Mouse (Mus musculus): ENCODE measurements around the gene Gli1. TPM values are rescaled to one million over a fixed set of nuclear protein-coding genes. Genes with fewer than 3 reads are reported as not detected.
A peak's percentile ranks its signal among the peaks of the same experiment; 100 is the strongest.

The Gli1 gene
- polyA plus RNA-seq, 1 experiment from 2014 or later, result 1.2 TPM

- no peak overlapping the region for H3K27ac ChIP-seq (ENCODE audit: low read depth, low read length)
- peak overlapping the region; percentile 14; the same call in 1 of the 2 replicates for H3K4me3 ChIP-seq (ENCODE audit: low read depth, low read length)
- no peak for ATAC-seq (replicated peaks; ENCODE audit: insufficient number of reproducible peaks, low FRiP score, low TSS enrichment)
- no peaks in the 10 kb centered on the region for H3K36me3 ChIP-seq (ENCODE audit: control insufficient read depth, insufficient read depth, low read length)
- 35% methylated on average over 31 of the region's 31 CpGs for WGBS (ENCODE audit: insufficient replicate concordance)
- H3K9me3 ChIP-seq (replicated peaks; ENCODE audit: control insufficient read depth, low read length), result no peaks in the 10 kb centered on the region
- no peak overlapping the region for H3K9ac ChIP-seq (ENCODE audit: low read depth, low read length)
- H3K4me2 ChIP-seq, result peak overlapping the region; percentile 47
- H3K4me1 ChIP-seq (ENCODE audit: control insufficient read depth, insufficient read depth, low read length), result no peaks in the 10 kb centered on the region
- H3K27me3 ChIP-seq (ENCODE audit: control insufficient read depth, insufficient read depth, low read length), result peaks cover 41% of the 10 kb centered on the region
These were observed 9.4 kb downstream of the Gli1 start for GRCm38 (mm10) chr10:127332211-127332874.

DNA sequence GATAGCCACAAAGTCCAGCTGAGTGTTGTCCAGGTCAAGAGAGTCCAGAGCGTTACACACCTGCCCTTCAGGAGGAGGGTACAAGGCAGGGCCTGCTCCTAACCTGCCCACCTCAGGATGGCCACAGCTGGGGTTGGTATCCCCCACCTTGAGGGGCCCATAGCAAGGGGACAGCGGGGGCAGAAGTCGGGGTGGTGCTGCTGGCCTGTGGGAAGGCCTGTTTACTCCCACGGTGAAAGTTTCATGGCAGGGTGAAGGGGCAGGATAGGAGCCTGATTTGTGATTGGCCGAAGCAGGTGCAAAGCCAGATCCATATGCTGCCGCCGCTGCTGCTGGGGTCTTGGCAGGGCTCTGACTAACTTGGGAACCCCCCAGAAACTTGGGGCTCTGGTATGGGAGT lies 11.6 kb downstream of the Gli1 start:
- Histone ChIP-seq H3K4me1 (ENCODE audit: control insufficient read depth, insufficient read depth, low read length) (peaks cover 11% of the 10 kb centered on the region), H3K9ac (ENCODE audit: low read depth, low read length) (no peak overlapping the region), H3K36me3 (ENCODE audit: control insufficient read depth, insufficient read depth, low read length) (no peaks in the 10 kb centered on the region), H3K4me2 (no peak overlapping the region), H3K27ac (ENCODE audit: low read depth, low read length) (no peak overlapping the region), H3K9me3 (replicated peaks; ENCODE audit: control insufficient read depth, low read length) (no peaks in the 10 kb centered on the region), H3K27me3 (ENCODE audit: control insufficient read depth, insufficient read depth, low read length) (peaks cover 63% of the 10 kb centered on the region), H3K4me3 (ENCODE audit: low read depth, low read length) (no peak overlapping the region)
- no peak for ATAC-seq (replicated peaks; ENCODE audit: insufficient number of reproducible peaks, low FRiP score, low TSS enrichment)
- 62% methylated on average over 7 of the region's 7 CpGs for WGBS (ENCODE audit: insufficient replicate concordance)

DNA sequence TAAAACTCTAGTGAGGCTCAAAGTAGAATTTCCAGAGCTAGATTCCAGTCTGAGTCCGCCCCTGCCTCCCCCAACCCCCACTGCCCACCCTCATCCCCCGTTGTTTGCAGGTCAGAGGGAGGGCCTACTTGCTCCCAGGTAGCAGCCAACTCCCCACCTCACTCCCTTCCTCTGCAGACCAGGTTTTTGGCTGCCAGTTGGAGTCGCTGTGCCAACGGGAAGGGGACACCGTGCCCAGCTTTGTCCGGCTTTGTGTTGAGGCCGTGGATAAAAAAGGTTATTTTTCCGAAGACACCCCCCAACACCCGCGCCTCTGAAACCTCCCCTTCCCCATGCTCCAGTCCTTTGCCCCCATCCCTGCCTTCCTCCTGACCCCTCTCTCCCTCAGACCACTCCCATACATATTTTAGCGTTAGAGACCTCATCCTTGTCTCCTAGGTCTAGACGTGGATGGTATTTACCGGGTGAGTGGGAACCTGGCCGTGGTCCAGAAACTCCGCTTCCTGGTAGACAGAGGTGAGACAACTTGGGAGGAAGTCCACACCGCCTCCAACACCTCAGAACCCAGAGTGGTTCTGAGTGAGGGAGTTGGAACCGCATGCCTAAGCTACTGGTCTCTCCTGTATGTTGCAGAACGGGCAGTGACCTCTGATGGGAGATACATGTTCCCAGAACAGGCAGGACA lies 14.2 kb downstream of the Gli1 start:
- WGBS (ENCODE audit: insufficient replicate concordance), result 42% methylated on average over 18 of the region's 18 CpGs
- Histone ChIP-seq H3K27ac (ENCODE audit: low read depth, low read length) (no peak overlapping the region), H3K9me3 (replicated peaks; ENCODE audit: control insufficient read depth, low read length) (no peaks in the 10 kb centered on the region), H3K36me3 (ENCODE audit: control insufficient read depth, insufficient read depth, low read length) (no peaks in the 10 kb centered on the region), H3K4me1 (ENCODE audit: control insufficient read depth, insufficient read depth, low read length) (peaks cover 11% of the 10 kb centered on the region), H3K9ac (ENCODE audit: low read depth, low read length) (no peak overlapping the region), H3K4me3 (ENCODE audit: low read depth, low read length) (no peak overlapping the region), H3K27me3 (ENCODE audit: control insufficient read depth, insufficient read depth, low read length) (peaks cover 84% of the 10 kb centered on the region), H3K4me2 (no peak overlapping the region; the same call in 1 of the 2 replicates)
- no peak for ATAC-seq (replicated peaks; ENCODE audit: insufficient number of reproducible peaks, low FRiP score, low TSS enrichment)

DNA sequence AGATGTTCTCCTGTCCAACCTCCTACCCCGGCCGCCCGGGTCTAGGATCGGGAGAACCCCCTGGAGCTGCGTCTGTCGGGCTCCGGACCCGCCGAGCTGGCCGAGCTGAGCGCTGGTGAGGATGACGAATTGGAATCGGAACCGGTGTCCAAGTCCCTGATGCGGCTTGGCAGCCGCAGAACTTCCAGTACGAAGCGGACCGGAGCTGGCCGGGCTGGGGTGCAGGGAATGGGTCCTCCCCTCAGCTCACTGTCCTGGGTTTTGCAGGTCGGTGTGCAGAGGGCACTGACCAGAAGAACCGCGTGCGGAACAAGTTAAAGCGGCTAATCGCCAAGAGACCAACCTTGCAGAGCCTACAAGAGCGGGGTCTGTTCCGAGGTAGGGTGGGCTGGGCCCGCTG lies 14.9 kb downstream of the Gli1 start:
- Histone ChIP-seq H3K9ac (ENCODE audit: low read depth, low read length) (peak overlapping the region; percentile 50; the same call in 1 of the 2 replicates), H3K4me1 (ENCODE audit: control insufficient read depth, insufficient read depth, low read length) (peaks cover 11% of the 10 kb centered on the region), H3K4me3 (ENCODE audit: low read depth, low read length) (peak overlapping the region; percentile 52), H3K27me3 (ENCODE audit: control insufficient read depth, insufficient read depth, low read length) (peaks cover 85% of the 10 kb centered on the region), H3K9me3 (replicated peaks; ENCODE audit: control insufficient read depth, low read length) (no peaks in the 10 kb centered on the region), H3K36me3 (ENCODE audit: control insufficient read depth, insufficient read depth, low read length) (no peaks in the 10 kb centered on the region), H3K4me2 (peak overlapping the region; percentile 88), H3K27ac (ENCODE audit: low read depth, low read length) (no peak overlapping the region)
- ATAC-seq (replicated peaks; ENCODE audit: insufficient number of reproducible peaks, low FRiP score, low TSS enrichment), result no peak
- WGBS (ENCODE audit: insufficient replicate concordance), result 4% methylated on average over 29 of the region's 29 CpGs

DNA sequence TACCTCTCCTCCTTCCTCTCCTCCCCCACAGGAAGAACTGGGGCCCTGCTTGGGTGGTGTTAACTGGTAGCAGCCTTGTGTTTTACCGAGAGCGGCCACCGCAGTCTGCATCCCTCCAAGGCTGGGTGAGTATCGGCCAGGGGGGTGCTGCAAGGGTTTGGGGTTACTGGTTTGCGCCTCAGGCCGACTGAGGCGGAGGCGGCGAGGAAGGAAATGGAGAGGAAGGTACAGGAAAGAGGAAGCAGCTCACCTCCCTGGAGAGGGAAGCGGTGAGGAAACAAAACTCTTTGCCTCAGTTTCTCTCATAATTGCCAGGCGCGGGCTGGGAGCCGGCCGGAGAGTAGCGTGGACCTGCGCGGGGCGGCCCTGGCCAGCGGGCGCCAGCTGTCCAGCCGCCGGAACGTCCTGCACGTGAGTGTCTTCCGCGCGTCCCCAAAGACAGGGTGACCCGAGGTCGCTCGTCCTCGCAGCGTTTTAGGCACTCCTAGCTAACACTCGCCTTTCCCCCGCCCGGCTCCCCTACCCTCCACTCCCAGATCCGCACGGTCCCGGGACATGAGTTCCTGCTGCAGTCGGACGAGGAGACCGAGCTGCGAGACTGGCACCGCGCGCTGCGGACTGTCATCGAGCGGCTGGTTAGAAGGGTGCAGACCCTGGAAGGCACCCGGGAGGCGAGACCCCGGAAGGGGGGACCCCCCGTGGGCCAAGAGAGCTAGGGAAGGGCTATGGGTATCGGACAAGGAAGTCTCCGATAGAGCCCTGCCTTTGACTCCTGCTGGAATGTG lies 15.6 kb downstream of the Gli1 start:
- H3K36me3 ChIP-seq (ENCODE audit: control insufficient read depth, insufficient read depth, low read length), result no peaks in the 10 kb centered on the region
- H3K9me3 ChIP-seq (replicated peaks; ENCODE audit: control insufficient read depth, low read length), result no peaks in the 10 kb centered on the region
- peaks cover 11% of the 10 kb centered on the region for H3K4me1 ChIP-seq (ENCODE audit: control insufficient read depth, insufficient read depth, low read length)
- peak overlapping the region; percentile 50; the same call in 1 of the 2 replicates for H3K9ac ChIP-seq (ENCODE audit: low read depth, low read length)
- peak overlapping the region; percentile 88 for H3K4me2 ChIP-seq
- WGBS (ENCODE audit: insufficient replicate concordance), result under 1% methylated on average over 54 of the region's 54 CpGs
- no peak for ATAC-seq (replicated peaks; ENCODE audit: insufficient number of reproducible peaks, low FRiP score, low TSS enrichment)
- no peak overlapping the region for H3K27ac ChIP-seq (ENCODE audit: low read depth, low read length)
- peak overlapping the region; percentile 52 for H3K4me3 ChIP-seq (ENCODE audit: low read depth, low read length)
- peaks cover 83% of the 10 kb centered on the region for H3K27me3 ChIP-seq (ENCODE audit: control insufficient read depth, insufficient read depth, low read length)

DNA sequence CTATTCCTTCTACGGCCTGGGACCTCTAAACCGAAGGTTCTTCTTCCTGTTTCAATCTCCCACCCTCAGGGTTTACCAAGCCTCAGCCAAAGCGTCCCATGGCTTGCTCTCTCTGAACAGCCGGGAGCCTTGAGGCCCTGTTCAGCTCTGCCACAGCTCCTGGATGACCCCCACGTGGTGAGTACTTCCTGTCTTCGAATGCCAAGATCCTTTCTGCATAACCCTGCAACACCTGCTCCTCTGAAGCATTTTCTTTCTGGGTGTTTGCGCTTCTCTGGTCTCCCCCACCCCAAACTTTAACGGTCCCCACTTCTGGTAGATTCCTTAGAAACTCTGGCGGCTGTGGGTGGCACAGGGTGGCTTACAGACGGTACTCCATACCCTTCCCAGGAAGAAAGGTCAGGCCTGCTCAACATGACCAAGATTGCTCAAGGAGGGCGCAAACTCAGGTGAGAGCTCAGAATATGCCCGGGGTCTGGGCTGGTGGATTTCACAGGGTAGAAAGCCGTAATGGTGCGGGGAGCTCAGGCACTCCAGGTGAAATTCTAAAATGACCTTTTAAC lies 16.2 kb downstream of the Gli1 start:
- Histone ChIP-seq H3K4me3 (ENCODE audit: low read depth, low read length) (peak overlapping the region; percentile 52), H3K4me2 (peak overlapping the region; percentile 88), H3K27me3 (ENCODE audit: control insufficient read depth, insufficient read depth, low read length) (peaks cover 80% of the 10 kb centered on the region), H3K4me1 (ENCODE audit: control insufficient read depth, insufficient read depth, low read length) (peaks cover 11% of the 10 kb centered on the region), H3K27ac (ENCODE audit: low read depth, low read length) (no peak overlapping the region), H3K36me3 (ENCODE audit: control insufficient read depth, insufficient read depth, low read length) (no peaks in the 10 kb centered on the region), H3K9ac (ENCODE audit: low read depth, low read length) (peak overlapping the region; percentile 50; the same call in 1 of the 2 replicates), H3K9me3 (replicated peaks; ENCODE audit: control insufficient read depth, low read length) (no peaks in the 10 kb centered on the region)
- 27% methylated on average over 14 of the region's 14 CpGs for WGBS (ENCODE audit: insufficient replicate concordance)
- no peak for ATAC-seq (replicated peaks; ENCODE audit: insufficient number of reproducible peaks, low FRiP score, low TSS enrichment)

GRCm38 (mm10) chr10:127324495-127324894 lies 17.3 kb downstream of the Gli1 start:
- H3K27ac ChIP-seq (ENCODE audit: low read depth, low read length), result no peak overlapping the region
- ATAC-seq (replicated peaks; ENCODE audit: insufficient number of reproducible peaks, low FRiP score, low TSS enrichment), result no peak; the same call in 1 of the 2 replicates
- H3K9ac ChIP-seq (ENCODE audit: low read depth, low read length), result no peak overlapping the region
- peaks cover 71% of the 10 kb centered on the region for H3K27me3 ChIP-seq (ENCODE audit: control insufficient read depth, insufficient read depth, low read length)
- peaks cover 11% of the 10 kb centered on the region for H3K4me1 ChIP-seq (ENCODE audit: control insufficient read depth, insufficient read depth, low read length)
- WGBS (ENCODE audit: insufficient replicate concordance), result 9% methylated on average over 7 of the region's 7 CpGs
- H3K9me3 ChIP-seq (replicated peaks; ENCODE audit: control insufficient read depth, low read length), result no peaks in the 10 kb centered on the region
- no peak overlapping the region for H3K4me3 ChIP-seq (ENCODE audit: low read depth, low read length)
- H3K4me2 ChIP-seq, result no peak overlapping the region
- no peaks in the 10 kb centered on the region for H3K36me3 ChIP-seq (ENCODE audit: control insufficient read depth, insufficient read depth, low read length)

GRCm38 (mm10) chr10:127323131-127323855 lies 18.5 kb downstream of the Gli1 start:
- no peaks in the 10 kb centered on the region for H3K36me3 ChIP-seq (ENCODE audit: control insufficient read depth, insufficient read depth, low read length)
- H3K27ac ChIP-seq (ENCODE audit: low read depth, low read length), result no peak overlapping the region
- no peak overlapping the region for H3K9ac ChIP-seq (ENCODE audit: low read depth, low read length)
- 60% methylated on average over 17 of the region's 17 CpGs for WGBS (ENCODE audit: insufficient replicate concordance)
- H3K4me2 ChIP-seq, result no peak overlapping the region
- no peak for ATAC-seq (replicated peaks; ENCODE audit: insufficient number of reproducible peaks, low FRiP score, low TSS enrichment)
- no peak overlapping the region for H3K4me3 ChIP-seq (ENCODE audit: low read depth, low read length)
- no peaks in the 10 kb centered on the region for H3K9me3 ChIP-seq (replicated peaks; ENCODE audit: control insufficient read depth, low read length)
- H3K27me3 ChIP-seq (ENCODE audit: control insufficient read depth, insufficient read depth, low read length), result peaks cover 61% of the 10 kb centered on the region
- H3K4me1 ChIP-seq (ENCODE audit: control insufficient read depth, insufficient read depth, low read length), result peaks cover 11% of the 10 kb centered on the region
